Mouse (Mus musculus) midbrain, embryonic 11.5 days (tissue): ENCODE data around the gene Mast1. TPM values are rescaled to one million over a fixed set of nuclear protein-coding genes. Genes with fewer than 3 reads are reported as not detected.

Experiments used
- ATAC-seq: fragments of 200-750 bp; cut with Nextera tagmentation; 2 replicates; pipeline ENCODE4 v1.8.0; 2017; ENCODE audit warnings: moderate TSS enrichment, moderate library complexity; ENCODE audit not compliant: low FRiP score
- DNase-seq: peaks from one replicate; pipeline ENCODE4 v3.0.0; 2015; ENCODE audit warnings: low spot score; ENCODE audit errors: missing footprints
- H3K27ac ChIP-seq: fragments of 300-500 bp; sonication (generic); 2 replicates; pipeline ENCODE4 v1.5.1; 2014; ENCODE audit warnings: low read depth, low read length
- H3K27me3 ChIP-seq: fragments of 300-500 bp; sonication (generic); 2 replicates; pipeline ENCODE4 v1.6.1; 2014; ENCODE audit warnings: mild to moderate bottlenecking, low read length, moderate library complexity, mixed read lengths; ENCODE audit not compliant: control insufficient read depth, insufficient read depth
- H3K36me3 ChIP-seq: fragments of 300-500 bp; sonication (generic); 2 replicates; pipeline ENCODE4 v1.6.1; 2014; ENCODE audit warnings: mild to moderate bottlenecking, low read length, moderate library complexity, mixed read lengths; ENCODE audit not compliant: control insufficient read depth, insufficient read depth
- H3K4me1 ChIP-seq: fragments of 300-500 bp; sonication (generic); 2 replicates; pipeline ENCODE4 v1.6.1; 2014; ENCODE audit warnings: low read length; ENCODE audit not compliant: control insufficient read depth, insufficient read depth
- H3K4me2 ChIP-seq: fragments of 300-500 bp; sonication (generic); 2 replicates; pipeline ENCODE4 v1.6.1; 2014; ENCODE audit warnings: mild to moderate bottlenecking, moderate library complexity
- H3K4me3 ChIP-seq: fragments of 300-500 bp; sonication (generic); 2 replicates; pipeline ENCODE4 v1.5.1; 2014; ENCODE audit warnings: low read depth, low read length
- H3K9ac ChIP-seq: fragments of 300-500 bp; sonication (generic); 2 replicates; pipeline ENCODE4 v1.6.1; 2014; ENCODE audit warnings: low read length
- H3K9me3 ChIP-seq: fragments of 300-500 bp; sonication (generic); 2 replicates; pipeline ENCODE4 v1.6.1; 2016; ENCODE audit warnings: low read length; ENCODE audit not compliant: control insufficient read depth
- WGBS: fragments of 180-500 bp; shearing (Covaris S2); extraction: QIAGEN DNeasy Blood & Tissue Kit; methylation state at CpG from one replicate; pipeline ENCODE4 v1.1.7; 2014; 5-methylcytosine and 5-hydroxymethylcytosine counted together
- polyA plus RNA-seq: library from polyadenylated mRNA; unstranded; fragments of >200 nt; fragmentation: Nextera tagmentation; extraction: Ambion mirVana; gene quantifications from 2 replicates; pipeline ENCODE4 v1.2.1, GENCODE M21; 2014

Mast1 gene
- polyA plus RNA-seq, 1 experiment from 2014 or later: 8.8 TPM

DNA sequence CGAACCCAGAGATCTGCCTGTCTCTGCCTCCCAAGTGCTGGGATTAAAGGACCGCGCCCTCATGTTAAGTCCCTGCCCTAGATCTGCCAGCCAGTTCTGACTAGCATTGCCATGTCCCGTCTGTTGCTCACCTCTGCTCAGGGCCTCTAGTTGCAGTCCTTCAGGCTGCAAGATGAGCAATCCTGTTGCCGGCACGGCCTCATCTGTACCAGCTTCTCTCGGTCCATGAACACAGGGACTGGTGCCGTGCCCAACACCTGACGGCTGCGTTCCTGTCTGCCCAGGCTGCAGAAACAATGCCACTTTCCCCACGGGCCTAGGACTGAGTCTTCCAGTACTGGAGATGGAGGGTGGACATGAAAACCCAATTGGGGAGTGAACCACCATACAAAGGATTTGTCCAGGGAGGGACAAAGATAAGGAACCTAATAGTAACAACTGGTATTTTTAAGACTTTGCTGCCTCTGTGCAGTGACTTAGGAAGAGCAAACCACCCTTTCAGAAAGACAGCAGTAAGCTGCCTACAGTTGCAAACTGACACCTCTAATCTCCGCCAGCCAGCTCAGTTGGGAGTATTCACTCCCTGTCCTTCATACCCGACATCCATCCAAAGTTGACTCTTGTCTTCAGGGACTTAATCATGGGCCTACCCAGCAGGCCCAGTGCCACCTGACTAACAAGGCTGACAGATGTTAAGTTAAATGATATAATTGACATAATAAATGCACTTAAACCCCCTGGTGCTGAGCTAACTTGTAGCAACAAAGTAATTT is 30.6 kb upstream of the Mast1 start:
- DNase-seq (no peak), ATAC-seq (no peak)
- H3K27me3 ChIP-seq: no peaks in the 10 kb centered on the region
- H3K36me3 ChIP-seq: 0 out of 2 replicates have a peak, but pooled peaks cover 3% of the 10 kb centered on the region
- WGBS: 85% methylated on average over 13 of the region's 13 CpGs
- H3K27ac ChIP-seq: no peak overlapping the region
- no peak overlapping the region for H3K9ac ChIP-seq
- no peaks in the 10 kb centered on the region for H3K9me3 ChIP-seq
- H3K4me3 ChIP-seq: no peak overlapping the region
- H3K4me2 ChIP-seq: no peak overlapping the region
- peaks cover 24% of the 10 kb centered on the region for H3K4me1 ChIP-seq

DNA sequence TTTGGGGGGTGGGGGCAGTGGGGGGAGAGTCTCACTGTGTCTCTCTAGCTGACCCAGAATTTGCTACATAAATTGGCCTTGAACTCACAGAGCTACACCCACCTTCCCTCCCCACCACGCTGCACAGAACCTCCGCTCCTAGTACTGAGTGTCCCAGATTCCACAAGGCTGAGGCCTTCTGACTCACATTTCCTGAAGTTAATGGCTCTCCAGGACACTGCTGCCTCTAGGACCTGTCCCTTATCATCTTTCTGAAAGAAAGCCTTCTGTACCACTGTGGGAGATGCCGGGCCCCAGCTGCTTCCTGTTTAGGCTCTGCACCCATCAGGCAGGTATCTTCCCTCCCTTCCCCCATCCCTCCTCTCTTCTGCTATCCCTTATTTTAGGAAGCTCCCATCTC is 29.4 kb upstream of the Mast1 start:
- 55% methylated on average over 3 of the region's 3 CpGs for WGBS
- H3K4me2 ChIP-seq: 0 out of 2 replicates have a peak overlapping the region, but pooled peaks have one; percentile 94
- H3K27ac ChIP-seq: no peak overlapping the region
- no peak overlapping the region for H3K9ac ChIP-seq
- 0 out of 2 replicates have a peak, but pooled peaks cover 2% of the 10 kb centered on the region for H3K36me3 ChIP-seq
- DNase-seq: no peak
- no peaks in the 10 kb centered on the region for H3K9me3 ChIP-seq
- peaks cover 24% of the 10 kb centered on the region for H3K4me1 ChIP-seq
- ATAC-seq: peak; percentile 2; the same call in 1 of the 2 replicates
- no peaks in the 10 kb centered on the region for H3K27me3 ChIP-seq
- no peak overlapping the region for H3K4me3 ChIP-seq

GRCm38 (mm10) chr8:84965731-84966291 is 28.7 kb upstream of the Mast1 start:
- peak; percentile 99 for DNase-seq
- Histone ChIP-seq H3K4me2 (peak overlapping the region; percentile 94), H3K9ac (peak overlapping the region; percentile 73), H3K27me3 (no peaks in the 10 kb centered on the region), H3K27ac (peak overlapping the region; percentile 25; the same call in 1 of the 2 replicates), H3K9me3 (no peaks in the 10 kb centered on the region), H3K36me3 (no peaks in the 10 kb centered on the region), H3K4me1 (peaks cover 20% of the 10 kb centered on the region), H3K4me3 (peak overlapping the region; percentile 71)
- ATAC-seq: peak; percentile 86
- under 1% methylated on average over 41 of the region's 41 CpGs for WGBS

DNA sequence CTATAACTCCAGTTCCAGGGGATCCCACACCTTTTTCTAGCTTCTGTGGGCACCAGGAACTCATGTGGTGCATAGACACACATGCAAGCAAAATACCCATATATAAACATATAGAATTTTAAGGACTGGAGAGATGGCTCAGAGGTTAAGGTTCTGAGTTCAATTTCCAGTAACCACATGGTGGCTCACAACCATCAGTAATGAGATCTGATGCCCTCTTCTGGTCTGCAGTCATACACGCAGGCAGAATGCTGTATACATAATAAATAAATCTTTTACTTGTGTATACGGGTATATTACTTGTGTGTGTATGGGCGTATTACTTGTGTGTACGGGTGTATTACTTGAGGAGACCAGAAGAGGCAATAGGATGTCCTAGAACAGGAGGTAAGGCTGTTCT is 26.8 kb upstream of the Mast1 start:
- Histone ChIP-seq H3K9me3 (no peaks in the 10 kb centered on the region), H3K9ac (no peak overlapping the region), H3K4me1 (peaks cover 16% of the 10 kb centered on the region), H3K4me3 (no peak overlapping the region), H3K4me2 (no peak overlapping the region), H3K27me3 (no peaks in the 10 kb centered on the region), H3K27ac (no peak overlapping the region), H3K36me3 (0 out of 2 replicates have a peak, but pooled peaks cover 3% of the 10 kb centered on the region)
- no peak for DNase-seq
- WGBS: 89% methylated on average over 4 of the region's 4 CpGs
- ATAC-seq: no peak

- Histone ChIP-seq H3K4me3 (no peak overlapping the region), H3K27ac (no peak overlapping the region), H3K36me3 (0 out of 2 replicates have a peak, but pooled peaks cover 3% of the 10 kb centered on the region), H3K27me3 (no peaks in the 10 kb centered on the region), H3K4me2 (no peak overlapping the region), H3K4me1 (peaks cover under 1% of the 10 kb centered on the region; the same call in 1 of the 2 replicates), H3K9me3 (no peaks in the 10 kb centered on the region), H3K9ac (no peak overlapping the region)
- no peak for DNase-seq
- WGBS: 89% methylated on average over 7 of the region's 7 CpGs
- no peak for ATAC-seq
Observed at GRCm38 (mm10) chr8:84959811-84960210, 22.7 kb upstream of the Mast1 start.

GRCm38 (mm10) chr8:84956768-84957167 is 19.6 kb upstream of the Mast1 start:
- Histone ChIP-seq H3K27me3 (no peaks in the 10 kb centered on the region; the same call in 1 of the 2 replicates), H3K4me1 (no peaks in the 10 kb centered on the region), H3K9ac (no peak overlapping the region), H3K27ac (no peak overlapping the region), H3K4me2 (no peak overlapping the region), H3K4me3 (no peak overlapping the region), H3K36me3 (0 out of 2 replicates have a peak, but pooled peaks cover 3% of the 10 kb centered on the region), H3K9me3 (no peaks in the 10 kb centered on the region)
- WGBS: 54% methylated on average over 2 of the region's 2 CpGs
- DNase-seq: peak; percentile 96
- ATAC-seq: no peak

DNA sequence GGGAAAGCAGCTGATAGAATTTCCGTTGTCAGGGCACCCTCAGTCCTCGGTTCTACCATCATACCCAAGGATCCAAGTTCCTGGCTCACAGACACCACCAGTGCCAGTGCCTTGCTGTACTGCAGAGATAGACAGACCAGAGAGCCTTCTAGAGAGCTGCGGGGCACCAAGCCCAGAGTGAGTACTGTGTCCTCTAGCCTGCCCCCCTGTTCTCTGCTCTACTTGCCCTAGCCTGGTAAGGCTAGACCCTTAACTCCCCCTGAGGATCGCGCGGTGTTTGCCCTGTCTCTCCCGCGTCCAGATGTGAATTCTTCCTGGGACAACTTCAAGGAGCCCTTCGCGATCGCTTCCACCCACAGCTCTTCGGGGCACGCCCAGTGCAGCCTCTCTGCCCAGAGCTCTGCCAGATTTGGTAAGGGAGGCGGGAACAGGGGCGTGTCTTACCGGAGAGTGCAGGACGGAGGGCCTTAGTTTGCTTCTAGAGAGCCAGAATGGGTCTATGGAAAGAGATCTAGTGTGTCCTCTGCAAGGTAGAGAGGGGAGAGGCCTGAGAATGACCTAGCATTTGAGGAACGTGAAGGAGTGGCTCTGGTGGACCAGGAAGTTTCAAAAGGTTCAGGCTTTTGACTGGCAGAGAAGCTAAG is 15.6 kb upstream of the Mast1 start:
- no peak for ATAC-seq
- no peak overlapping the region for H3K27ac ChIP-seq
- no peaks in the 10 kb centered on the region for H3K4me1 ChIP-seq
- 9% methylated on average over 18 of the region's 18 CpGs for WGBS
- no peaks in the 10 kb centered on the region for H3K36me3 ChIP-seq
- no peak overlapping the region for H3K4me3 ChIP-seq
- H3K4me2 ChIP-seq: no peak overlapping the region
- H3K9me3 ChIP-seq: no peaks in the 10 kb centered on the region
- peaks cover 9% of the 10 kb centered on the region for H3K27me3 ChIP-seq
- H3K9ac ChIP-seq: no peak overlapping the region
- DNase-seq: peak; percentile 76

GRCm38 (mm10) chr8:84949753-84950152 is 12.6 kb upstream of the Mast1 start:
- no peak overlapping the region for H3K9ac ChIP-seq
- peaks cover 18% of the 10 kb centered on the region; the same call in 1 of the 2 replicates for H3K4me1 ChIP-seq
- peaks cover 31% of the 10 kb centered on the region for H3K27me3 ChIP-seq
- no peaks in the 10 kb centered on the region for H3K36me3 ChIP-seq
- no peak for ATAC-seq
- 17% methylated on average over 12 of the region's 12 CpGs for WGBS
- DNase-seq: peak; percentile 73
- H3K27ac ChIP-seq: no peak overlapping the region
- H3K9me3 ChIP-seq: no peaks in the 10 kb centered on the region
- no peak overlapping the region for H3K4me3 ChIP-seq
- H3K4me2 ChIP-seq: no peak overlapping the region

DNA sequence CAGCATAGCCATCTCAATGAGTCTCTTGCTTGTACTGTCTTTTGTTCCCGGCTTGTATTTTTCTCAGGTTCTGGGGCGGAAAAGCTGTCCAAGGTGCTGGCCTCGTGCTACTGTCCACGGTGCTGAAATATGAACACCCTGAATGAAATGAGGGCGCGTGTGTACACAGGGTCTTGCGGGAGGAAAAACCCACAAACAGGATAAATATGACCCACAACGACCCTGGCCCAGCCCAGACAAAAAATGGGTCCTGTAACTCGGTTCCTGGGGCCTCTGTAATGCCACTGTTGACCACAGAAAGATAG is 10.0 kb upstream of the Mast1 start:
- Histone ChIP-seq H3K36me3 (no peaks in the 10 kb centered on the region), H3K27me3 (peaks cover 46% of the 10 kb centered on the region), H3K9ac (no peak overlapping the region), H3K9me3 (no peaks in the 10 kb centered on the region), H3K27ac (no peak overlapping the region), H3K4me2 (no peak overlapping the region), H3K4me3 (no peak overlapping the region), H3K4me1 (peaks cover 23% of the 10 kb centered on the region)
- 15% methylated on average over 9 of the region's 9 CpGs for WGBS
- no peak for DNase-seq
- no peak for ATAC-seq
